Mouse (Mus musculus) T-cell, adult 2 months (primary cell): ENCODE measurements around the gene Ankrd63.

ENCODE experiments used
- DNase-seq: peaks from one replicate; pipeline ENCODE4 v3.0.0; 2022; ENCODE audit warnings: low spot score

Ankrd63 gene

DNA sequence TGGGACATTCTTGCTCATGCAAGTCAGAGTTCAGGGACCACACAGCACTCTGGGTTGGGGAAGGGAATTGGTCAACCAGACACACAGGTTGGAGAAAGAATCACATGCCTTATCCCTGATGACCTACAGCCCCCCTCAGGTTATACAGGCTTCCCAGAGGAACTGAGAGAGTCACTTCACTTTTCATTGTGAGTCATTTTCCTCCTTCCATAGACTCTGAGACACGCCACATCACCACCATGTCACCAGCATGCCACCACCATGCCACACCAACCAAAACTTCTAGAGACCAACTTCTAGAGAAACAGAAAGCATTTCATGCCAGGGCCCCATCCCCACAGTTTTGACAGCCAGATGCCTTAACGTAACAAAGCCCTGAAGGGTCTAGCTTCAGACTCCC is 23.1 kb upstream of the Ankrd63 start:
- DNase-seq = no peak

DNA sequence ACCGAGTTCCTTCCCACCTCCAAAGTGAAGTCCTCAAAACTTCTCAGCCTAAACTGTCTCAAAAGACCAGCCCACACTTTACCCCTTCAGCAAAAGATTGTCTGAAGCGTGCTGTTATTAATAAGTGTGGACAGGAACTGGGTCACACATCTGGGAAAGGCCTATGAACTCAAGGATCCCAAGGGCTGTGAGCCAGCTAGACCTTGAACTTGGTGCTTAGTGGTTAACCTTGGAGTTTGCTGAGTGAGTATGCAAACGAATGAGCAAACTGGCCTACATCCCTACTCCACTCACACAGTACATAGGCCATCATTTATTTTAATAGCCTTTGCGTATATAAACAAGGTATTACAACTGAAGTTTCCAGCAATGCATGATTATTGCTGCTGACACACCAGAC is 21.7 kb upstream of the Ankrd63 start:
- DNase-seq = no peak

DNA sequence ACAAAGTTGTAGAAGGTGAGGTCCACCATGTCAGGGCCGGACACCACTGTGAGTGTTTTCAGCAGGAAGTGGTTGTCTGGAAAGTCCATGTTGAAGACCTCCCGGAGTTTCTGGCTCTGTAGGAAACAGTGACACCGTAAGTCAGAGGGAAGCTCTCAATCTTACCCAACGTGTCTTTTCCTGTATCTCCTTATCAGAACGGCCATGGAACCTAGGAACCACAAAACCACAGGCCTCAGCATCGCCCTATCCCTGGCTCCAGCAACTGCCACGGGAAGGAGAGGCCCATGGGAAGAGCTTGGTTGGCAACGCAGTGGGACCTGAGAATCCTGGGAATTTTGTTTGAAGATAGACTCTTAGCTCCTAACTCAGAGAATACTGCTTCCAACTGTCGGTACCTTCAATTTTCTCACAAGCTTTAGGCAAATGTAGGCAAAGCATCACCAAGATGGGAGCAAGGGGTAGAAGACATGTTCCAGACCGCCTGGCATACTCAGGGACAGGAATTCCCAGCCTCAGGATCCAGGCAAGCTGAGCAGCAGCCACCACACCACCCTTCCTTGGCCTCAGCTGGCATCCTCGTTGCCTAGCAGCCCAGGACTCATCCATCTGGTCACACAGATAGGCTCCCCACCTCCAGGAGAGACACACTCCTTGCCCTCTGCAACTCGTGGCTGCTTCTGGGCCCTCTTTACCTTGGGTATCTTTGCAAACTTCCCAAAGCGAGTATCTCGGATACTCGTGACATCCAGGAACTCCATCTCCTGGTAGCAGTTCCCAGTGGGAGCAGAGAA is 20.1 kb upstream of the Ankrd63 start:
- DNase-seq = no peak

GRCm38 (mm10) chr2:118716677-118717076 is 12.9 kb upstream of the Ankrd63 start:
- DNase-seq = no peak

GRCm38 (mm10) chr2:118714230-118714629 is 10.5 kb upstream of the Ankrd63 start:
- no peak for DNase-seq

DNA sequence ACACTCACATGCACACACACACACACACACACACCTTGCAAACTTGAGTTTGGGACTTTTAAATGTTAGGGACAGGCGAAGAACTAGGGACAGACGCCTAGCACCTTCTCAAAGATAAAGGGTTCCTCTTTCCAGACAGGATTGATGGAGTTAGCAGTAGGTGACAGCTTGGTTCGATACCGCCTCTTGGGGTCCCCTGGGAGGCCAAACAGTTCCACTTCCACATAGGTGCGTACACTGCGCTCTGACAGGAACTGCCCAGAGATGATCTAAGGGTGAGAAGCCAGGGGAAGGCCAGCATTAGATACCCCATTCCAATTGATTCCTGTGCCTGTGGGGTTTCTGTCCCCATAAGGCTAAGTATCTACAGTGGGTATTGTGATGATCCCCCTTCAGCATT is 9.9 kb upstream of the Ankrd63 start:
- DNase-seq = no peak

GRCm38 (mm10) chr2:118711038-118711494 is 7.3 kb upstream of the Ankrd63 start:
- DNase-seq = no peak

GRCm38 (mm10) chr2:118709655-118710221 is 6.0 kb upstream of the Ankrd63 start:
- no peak for DNase-seq

DNA sequence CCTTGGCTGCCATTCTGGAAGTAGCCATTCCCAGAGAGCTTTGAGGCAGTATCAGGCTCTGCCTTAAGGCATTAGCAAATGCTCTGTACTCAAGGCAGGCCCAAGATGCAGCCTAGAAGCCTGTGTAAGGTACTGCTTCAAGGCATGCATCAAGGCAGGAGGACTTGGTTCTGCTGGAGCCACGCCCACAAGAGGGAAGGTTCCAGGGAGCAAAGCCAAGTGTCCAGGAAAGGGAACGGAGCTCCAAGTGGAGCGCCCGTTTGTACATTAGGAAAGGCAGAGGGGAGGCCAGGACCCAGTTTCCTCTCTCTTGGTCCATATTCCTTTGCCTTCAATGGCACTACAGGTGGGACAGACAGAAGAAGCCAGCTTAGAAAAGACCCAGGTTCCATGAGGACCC is 4.7 kb upstream of the Ankrd63 start:
- DNase-seq = no peak

DNA sequence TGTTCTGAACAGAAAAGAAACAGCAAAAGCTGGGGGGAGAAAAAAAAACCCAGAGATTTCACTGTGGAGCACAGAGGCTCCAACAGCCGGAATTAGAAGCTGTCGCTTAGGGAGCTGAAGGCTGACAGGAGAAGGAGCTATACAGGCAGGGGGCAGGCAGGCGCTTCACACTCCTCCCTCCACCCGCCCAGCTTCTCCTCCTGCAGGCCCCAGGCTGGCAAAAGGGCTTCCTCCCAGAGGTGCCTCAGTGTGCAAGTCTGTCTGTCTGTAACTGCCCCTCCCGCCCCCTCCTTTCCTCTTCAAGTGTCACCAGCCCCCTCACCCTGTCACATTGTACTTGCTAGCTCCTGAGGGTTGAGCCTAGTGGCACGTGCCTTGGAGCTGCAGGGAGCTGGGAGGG is 2.7 kb upstream of the Ankrd63 start:
- no peak for DNase-seq

DNA sequence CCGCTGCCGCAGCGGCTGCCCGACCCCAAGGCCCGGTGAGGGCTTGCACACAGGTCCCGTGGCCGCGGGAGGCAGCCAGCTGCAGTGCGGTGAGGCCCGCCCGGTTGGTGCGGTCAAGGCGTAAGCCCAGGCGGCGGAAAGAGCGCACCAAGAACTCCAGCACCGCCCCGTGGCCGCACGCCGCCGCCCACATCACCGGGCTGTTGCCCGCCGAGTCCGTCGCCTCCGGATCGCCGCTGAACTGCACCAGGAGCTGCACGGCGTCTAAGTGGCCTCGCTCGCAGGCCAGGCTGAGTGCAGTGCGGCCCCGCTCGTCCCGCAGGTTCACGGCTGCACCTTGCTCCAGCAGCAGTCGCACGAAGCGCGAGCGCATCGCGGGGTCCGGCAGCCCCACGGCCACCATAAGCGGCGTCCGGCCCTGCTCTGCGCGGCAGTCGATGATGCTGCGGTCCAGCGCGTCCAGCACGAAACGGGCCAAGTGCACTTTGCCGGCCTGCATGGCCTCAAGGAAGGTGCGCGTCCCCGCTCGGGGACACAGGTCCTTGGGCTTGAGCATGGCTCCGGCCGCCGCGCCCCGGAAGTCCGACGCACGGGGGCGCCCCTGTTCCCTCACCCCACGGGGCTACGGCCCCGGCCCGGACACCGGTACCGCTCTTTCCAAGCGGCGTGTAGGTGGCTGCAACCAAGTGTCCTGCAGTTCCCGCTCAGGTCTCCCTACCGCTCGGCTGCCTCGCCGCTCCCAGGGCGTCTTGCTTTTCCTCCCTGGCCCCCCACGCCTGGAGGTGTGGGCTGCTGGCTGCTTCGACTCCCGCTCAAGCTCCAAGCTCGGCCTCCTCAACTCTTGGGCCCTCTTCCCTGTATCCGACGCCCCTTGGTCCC is 641 bp downstream of the Ankrd63 start:
- no peak for DNase-seq

DNA sequence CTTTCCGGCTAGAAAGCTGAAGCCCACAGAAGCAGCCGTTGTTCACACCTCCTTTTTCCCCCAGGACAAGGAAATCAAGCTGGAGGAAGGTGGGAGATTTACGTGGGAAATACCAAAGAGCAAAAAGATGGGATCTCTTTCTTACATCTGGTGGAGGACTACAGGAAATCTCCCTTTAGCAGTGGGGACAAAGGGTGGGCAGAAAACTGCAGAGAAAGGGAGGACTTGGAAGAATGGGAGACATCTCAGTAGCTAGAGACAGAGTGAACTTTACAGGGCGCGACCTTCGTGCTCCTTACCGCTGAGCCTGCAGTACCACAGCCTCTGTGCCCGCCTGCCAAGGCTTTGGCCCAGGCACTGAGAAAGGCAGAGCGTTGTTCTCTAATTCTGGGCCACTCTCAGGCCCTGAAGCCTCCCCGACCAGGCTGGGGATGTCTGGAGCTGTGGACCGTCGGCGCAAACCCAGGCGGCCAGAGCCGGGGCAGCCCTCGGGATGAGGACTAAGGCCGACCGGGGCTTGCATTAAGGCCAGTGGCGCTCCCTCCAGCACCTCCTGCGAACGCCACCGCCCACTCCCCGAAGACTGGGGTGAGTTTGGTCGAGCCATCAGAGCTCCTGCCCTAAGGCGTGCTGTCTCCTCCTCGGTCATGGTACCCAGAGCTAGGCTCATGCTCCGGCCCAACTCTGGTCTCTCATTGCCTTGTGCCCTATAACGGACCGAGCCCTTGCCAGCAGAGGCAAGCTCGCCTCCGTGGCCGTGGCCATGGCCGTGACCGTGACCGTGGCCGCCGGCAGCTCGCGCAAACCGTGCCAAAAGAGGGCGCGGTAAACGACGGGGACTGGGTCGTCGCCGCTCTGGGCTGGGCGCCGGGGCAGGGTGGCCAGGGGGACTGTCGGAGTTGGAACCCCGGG is 1.5 kb downstream of the Ankrd63 start:
- DNase-seq = no peak

DNA sequence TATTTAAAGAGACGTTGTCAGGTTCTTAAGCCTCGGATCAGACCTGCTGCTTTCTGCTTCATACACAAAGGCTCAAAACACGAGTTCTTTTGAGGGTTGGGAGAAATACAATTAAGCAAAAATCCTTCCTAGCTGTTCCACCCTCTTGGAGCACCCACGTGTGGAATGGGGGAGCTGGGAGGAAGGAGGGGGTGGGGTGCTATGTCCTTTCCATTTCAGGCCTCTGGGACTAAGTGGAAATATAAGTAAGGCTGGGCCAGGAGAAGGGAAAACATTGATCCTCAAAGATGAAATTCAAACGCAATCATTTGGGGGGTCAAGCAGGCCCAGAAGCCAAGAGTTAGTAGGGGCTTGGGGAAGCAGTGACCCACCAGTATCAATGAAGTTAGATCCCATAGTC is 2.6 kb downstream of the Ankrd63 start:
- DNase-seq = no peak

DNA sequence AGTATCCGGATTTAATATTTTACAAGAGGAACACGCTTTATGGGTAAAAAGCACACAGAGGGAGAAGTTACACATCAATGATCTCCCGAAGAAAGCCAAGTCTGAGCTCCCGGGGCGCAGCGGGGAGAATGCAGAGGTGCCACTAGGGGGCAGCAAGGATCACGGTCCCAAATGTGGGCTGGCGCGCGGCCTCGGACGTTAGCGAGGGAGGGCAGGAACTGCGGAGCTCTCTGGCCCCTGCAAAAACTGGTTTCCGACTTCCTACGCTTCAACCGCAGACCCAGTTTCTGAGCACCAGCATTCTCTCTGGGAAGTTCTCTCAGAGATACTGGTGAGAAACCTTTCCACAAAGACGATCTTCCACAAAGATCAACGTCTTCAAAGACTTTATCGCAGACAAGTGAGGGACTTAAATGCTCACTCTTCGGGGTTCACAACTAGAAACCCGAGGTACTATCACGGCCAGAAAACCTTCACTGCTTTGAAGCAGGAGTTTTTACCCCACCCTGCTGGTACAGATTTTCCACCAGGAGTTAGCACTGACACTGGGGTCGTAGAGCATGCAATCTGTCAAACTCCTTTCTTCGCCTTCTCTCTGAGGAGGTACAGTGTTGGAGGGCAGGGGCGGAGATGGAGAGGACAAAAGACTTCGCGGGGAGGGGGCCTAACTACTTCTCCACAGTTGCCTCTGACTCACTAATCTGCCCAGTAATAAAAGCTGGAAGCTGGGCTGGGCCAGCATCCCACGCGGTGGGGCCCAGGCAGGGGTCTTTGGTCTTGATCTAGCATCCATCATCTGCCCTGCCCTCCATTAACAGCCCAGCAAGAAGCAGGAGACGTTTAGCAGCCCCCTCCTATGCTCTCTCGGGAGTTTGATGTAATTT is 3.3 kb downstream of the Ankrd63 start:
- DNase-seq = peak; percentile 66

DNA sequence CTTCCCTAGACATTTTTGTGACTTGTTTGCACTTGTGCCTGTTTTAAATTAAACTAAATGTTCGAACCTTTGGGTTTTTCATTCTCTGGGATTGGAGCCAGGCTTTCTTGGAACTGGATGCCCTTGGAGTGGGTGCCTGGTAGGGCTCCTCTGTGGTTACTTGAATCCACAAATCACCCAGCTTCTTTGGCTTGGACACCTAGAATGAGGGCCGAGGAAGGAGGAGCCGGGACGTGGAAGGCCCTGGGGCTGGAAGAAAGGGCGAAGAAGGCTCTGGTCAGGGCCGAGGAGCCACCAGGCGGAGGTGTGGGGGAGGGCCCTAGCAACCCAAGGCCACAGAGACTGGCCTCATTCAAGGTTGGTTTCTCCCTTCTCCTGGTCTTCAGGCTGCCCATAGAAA is 5.8 kb downstream of the Ankrd63 start:
- DNase-seq = no peak

GRCm38 (mm10) chr2:118697311-118697877 is 6.4 kb downstream of the Ankrd63 start:
- no peak for DNase-seq

GRCm38 (mm10) chr2:118696451-118697308 is 7.1 kb downstream of the Ankrd63 start:
- DNase-seq = no peak

- peak; percentile 62 for DNase-seq
Measured at GRCm38 (mm10) chr2:118695677-118696232, 8.0 kb downstream of the Ankrd63 start.

GRCm38 (mm10) chr2:118693370-118693966 is 10.3 kb downstream of the Ankrd63 start:
- DNase-seq = no peak
